Mouse (Mus musculus) megakaryocyte, adult 5-6 weeks (primary cell): ENCODE results near the gene Smarcc1. TPM values are rescaled to one million over a fixed set of nuclear protein-coding genes. Genes with fewer than 3 reads are reported as not detected.

Experiments
- ATAC-seq: 2 replicates; pipeline ENCODE4 v1.8.0; 2016; ENCODE audit warnings: mild to moderate bottlenecking, inconsistent platforms; ENCODE audit not compliant: poor library complexity, severe bottlenecking
- total RNA-seq, 2 experiments: library from RNA; stranded (forward) in 1 of 2; stranded (reverse) in 1 of 2; fragments of 153-499, 151-499 nt in 1 of 2; fragments of 221-1000, 200-1000 nt in 1 of 2; gene quantifications; 2 replicates each; pipeline versions ENCODE4 v1.2.3 to v1.2.4; 2015 to 2017

Gene Smarcc1
- total RNA-seq, 2 experiments from 2014 or later, result 27.4 to 55.5 TPM

DNA sequence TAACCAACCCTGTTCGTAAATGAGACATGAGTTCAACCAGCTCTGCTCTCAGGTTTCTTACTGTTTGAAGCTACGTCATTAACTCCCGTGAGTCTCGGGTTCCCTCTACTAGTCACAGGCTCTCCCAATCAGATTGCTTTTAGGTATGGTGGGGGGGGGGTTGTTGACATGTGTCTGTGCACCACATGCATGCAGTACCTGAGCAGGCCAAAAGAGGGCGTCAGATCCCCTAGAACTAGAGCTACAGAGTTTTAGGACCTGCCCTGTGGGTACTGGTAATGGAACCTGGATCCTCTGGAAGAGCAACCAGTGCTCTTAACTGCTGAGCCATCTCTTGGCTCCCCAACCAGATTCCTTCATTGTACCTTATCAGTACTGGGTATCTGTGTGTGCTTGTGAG is 158.4 kb downstream of the Smarcc1 start:
- ATAC-seq, result no peak

DNA sequence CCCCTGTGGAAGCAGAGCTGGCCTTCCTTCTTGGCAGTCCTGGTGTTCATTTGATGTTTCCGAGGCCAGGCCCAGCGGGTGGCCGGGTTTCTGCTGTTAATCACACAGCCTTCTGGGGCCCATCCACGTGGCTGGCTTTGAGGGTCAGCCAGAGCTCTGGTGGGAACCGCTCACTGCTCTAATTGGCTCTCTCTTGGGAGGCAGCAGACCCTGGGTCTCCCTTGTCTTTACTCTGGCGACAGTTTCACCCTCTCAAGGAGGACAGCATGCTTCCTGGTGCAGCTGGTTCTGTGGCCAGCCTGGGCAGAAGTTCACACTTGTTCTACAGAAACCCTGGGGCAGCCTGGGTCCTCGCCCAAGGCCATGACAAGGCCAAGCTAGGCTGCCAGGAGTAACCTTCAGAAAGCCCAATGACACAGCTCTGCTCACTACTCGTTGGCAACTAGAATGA is 159.9 kb downstream of the Smarcc1 start:
- no peak for ATAC-seq

DNA sequence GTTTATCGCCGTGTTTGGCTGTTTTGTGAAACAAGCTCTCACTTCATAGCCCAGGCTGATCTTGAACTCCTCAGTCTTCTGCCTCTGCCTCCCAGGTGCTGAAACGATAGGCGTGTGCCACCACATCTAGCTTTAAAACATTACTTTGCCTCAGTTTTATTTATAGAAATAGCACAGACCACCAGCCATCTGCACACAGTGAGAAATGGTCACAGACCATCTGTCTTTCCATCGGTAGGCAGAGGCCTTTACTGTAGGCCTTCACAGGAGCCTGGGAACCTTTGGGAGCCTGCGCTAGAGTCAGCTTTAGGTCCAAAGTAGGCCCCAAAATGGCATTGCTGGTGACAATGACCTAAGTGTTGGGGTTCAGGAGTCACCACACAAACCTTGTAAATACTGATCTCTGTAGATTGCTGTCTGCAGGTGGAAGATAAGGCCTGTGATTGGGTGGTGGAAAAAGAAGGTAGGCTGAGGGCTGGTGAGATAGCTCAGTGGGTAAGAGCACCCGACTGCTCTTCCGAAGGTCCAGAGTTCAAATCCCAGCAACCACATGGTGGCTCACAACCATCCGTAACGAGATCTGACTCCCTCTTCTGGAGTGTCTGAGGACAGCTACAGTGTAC is 166.7 kb downstream of the Smarcc1 start:
- no peak for ATAC-seq

DNA sequence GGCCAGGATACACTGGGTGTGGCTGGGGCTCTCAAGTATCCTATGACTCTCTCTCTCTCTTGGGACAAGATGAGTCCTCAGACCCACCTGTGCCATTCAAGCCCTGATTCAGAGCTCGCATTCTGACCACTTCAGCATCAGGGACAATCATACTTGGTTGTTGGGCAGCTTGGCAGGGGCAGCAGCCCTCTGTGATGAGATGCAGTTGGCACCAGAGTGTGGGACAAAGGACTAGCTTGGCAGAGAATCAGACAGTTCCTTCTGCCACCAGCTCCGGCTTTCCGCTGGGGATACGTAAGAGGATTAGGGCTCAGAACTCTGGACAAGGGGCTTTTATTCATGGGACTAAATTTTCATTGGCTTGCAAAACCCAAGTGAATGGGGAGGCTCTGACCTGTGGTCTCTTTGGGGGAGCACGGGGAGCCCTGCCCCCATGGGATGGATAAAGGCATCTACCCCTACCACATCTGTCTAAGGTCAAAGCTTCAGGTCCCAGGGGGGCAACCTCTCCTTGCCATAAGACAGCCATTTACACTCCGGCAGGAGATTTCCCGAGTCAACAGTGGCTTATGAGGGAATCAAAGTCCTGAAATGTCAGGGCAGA is 169.9 kb downstream of the Smarcc1 start:
- ATAC-seq, result no peak

Other genes with a start within 250 kb of the Smarcc1 start
- 12.7 and 13.5 TPM in 2 replicates for gene Cdc25a, start 242.1 kb upstream of the Smarcc1 start, total RNA-seq (2015)
- gene Cdc25a, start 242.1 kb upstream of the Smarcc1 start, total RNA-seq (2017), result 17.3 and 21.2 TPM in 2 replicates
- 74.3 and 82.8 TPM in 2 replicates for gene Map4, start 186.2 kb upstream of the Smarcc1 start, total RNA-seq (2015)
- gene Map4, start 186.2 kb upstream of the Smarcc1 start, total RNA-seq (2017), result 50.0 and 55.3 TPM in 2 replicates
- gene Dhx30, start 122 bp downstream of the Smarcc1 start, total RNA-seq (2015), result 29.6 and 29.8 TPM in 2 replicates
- gene Dhx30, start 122 bp downstream of the Smarcc1 start, total RNA-seq (2017), result 25.4 and 27.1 TPM in 2 replicates
- gene Cspg5, start 126.1 kb downstream of the Smarcc1 start, total RNA-seq (2015), result 0.05 TPM in 1 of 2 replicates, not detected in the other
- gene Cspg5, start 126.1 kb downstream of the Smarcc1 start, total RNA-seq (2017), result 0.08 and 0.33 TPM in 2 replicates
- 4.8 and 5.1 TPM in 2 replicates for gene Elp6, start 187.5 kb downstream of the Smarcc1 start, total RNA-seq (2015)
- 3.0 and 4.9 TPM in 2 replicates for gene Elp6, start 187.5 kb downstream of the Smarcc1 start, total RNA-seq (2017)
- gene Scap, start 215.6 kb downstream of the Smarcc1 start, total RNA-seq (2015), result 12.8 and 14.5 TPM in 2 replicates
- 9.4 and 18.7 TPM in 2 replicates for gene Scap, start 215.6 kb downstream of the Smarcc1 start, total RNA-seq (2017)